Mouse (Mus musculus) liver, embryonic 14.5 days (tissue): Measurements from ENCODE around the gene Tdrd7. TPM values are rescaled to one million over a fixed set of nuclear protein-coding genes. Genes with fewer than 3 reads are reported as not detected.

ENCODE experiments used
- ATAC-seq: fragments of 200-750 bp; cut with Nextera tagmentation; 2 replicates; pipeline ENCODE4 v1.8.0; 2017; ENCODE audit warnings: moderate number of reproducible peaks, mild to moderate bottlenecking, moderate library complexity; ENCODE audit not compliant: insufficient read depth
- DNase-seq, 3 experiments: peaks; one replicate each; pipeline ENCODE4 v3.0.0-alpha.2; 2012 to 2013; ENCODE audit warnings: low read depth in 3 of 3, low spot score in 3 of 3
- H3K27ac ChIP-seq: fragments of 300-500 bp; sonication (generic); 2 replicates; pipeline ENCODE4 v1.5.1; 2014; ENCODE audit warnings: moderate library complexity, mild to moderate bottlenecking, control low read depth, inconsistent platforms
- H3K27me3 ChIP-seq: fragments of 300-500 bp; sonication (generic); 2 replicates; pipeline ENCODE4 v1.6.1; 2014; ENCODE audit warnings: mild to moderate bottlenecking, low read length, moderate library complexity; ENCODE audit not compliant: control insufficient read depth, insufficient read depth
- H3K36me3 ChIP-seq: fragments of 300-500 bp; sonication (generic); replicated peaks from 2 replicates; pipeline ENCODE4 v1.6.1; 2014; ENCODE audit warnings: low read depth; ENCODE audit not compliant: control insufficient read depth, insufficient read depth
- H3K4me1 ChIP-seq, 2 experiments: fragments of 200-500 bp in 1 of 2; fragments of 300-500 bp in 1 of 2; sonication (generic) in 1 of 2; replicated peaks; 2 replicates each; pipeline ENCODE4 v1.6.1; 2012 to 2014; ENCODE audit warnings: antibody characterized with exemption in 1 of 2, inconsistent platforms in 1 of 2, low read length in 1 of 2; ENCODE audit not compliant: control insufficient read depth in 2 of 2, insufficient read depth in 2 of 2
- H3K4me2 ChIP-seq: fragments of 300-500 bp; sonication (generic); 2 replicates; pipeline ENCODE4 v1.6.1; 2014; ENCODE audit warnings: low read depth, mild to moderate bottlenecking, control low read depth, moderate library complexity
- H3K4me3 ChIP-seq, 2 experiments: fragments of 200-500 bp in 1 of 2; fragments of 300-500 bp in 1 of 2; sonication (generic) in 1 of 2; 2 replicates each; pipeline ENCODE4 v1.5.1; 2012 to 2014; ENCODE audit warnings: low read depth in 2 of 2, low read length in 2 of 2, mild to moderate bottlenecking in 2 of 2, control low read depth in 1 of 2, inconsistent platforms in 1 of 2, moderate library complexity in 1 of 2; ENCODE audit not compliant: insufficient read depth in 1 of 2
- H3K9ac ChIP-seq: fragments of 300-500 bp; sonication (generic); replicated peaks from 2 replicates; pipeline ENCODE4 v1.6.1; 2014; ENCODE audit warnings: mild to moderate bottlenecking, control low read depth, moderate library complexity
- H3K9me3 ChIP-seq: fragments of 300-500 bp; sonication (generic); 2 replicates; pipeline ENCODE4 v1.6.1; 2016; ENCODE audit warnings: low read length, mixed read lengths; ENCODE audit not compliant: control insufficient read depth
- CTCF ChIP-seq: IDR thresholded peaks from 2 replicates; pipeline ENCODE4 v1.5.1; 2016; ENCODE audit warnings: antibody characterized with exemption, low read depth, control low read depth
- EP300 ChIP-seq: IDR thresholded peaks from 2 replicates; pipeline ENCODE4 v1.6.1; 2016; ENCODE audit warnings: antibody characterized with exemption, low read depth
- WGBS: fragments of 180-500 bp; shearing (Covaris S2); extraction: QIAGEN DNeasy Blood & Tissue Kit; methylation state at CpG from one replicate; pipeline ENCODE4 v1.1.7; 2014; ENCODE audit not compliant: insufficient replicate concordance; 5-methylcytosine and 5-hydroxymethylcytosine counted together
- polyA plus RNA-seq, 2 experiments: library from polyadenylated mRNA; depleted of rRNA in 1 of 2; stranded (reverse) in 1 of 2; unstranded in 1 of 2; fragments of >200 nt; fragmentation: Nextera tagmentation in 1 of 2; extraction: Ambion mirVana in 1 of 2; gene quantifications; 2 replicates each; pipeline versions ENCODE4 v1.2.1 to v1.2.3; 2012 to 2014

Tdrd7 gene
- polyA plus RNA-seq, 2 experiments, result 5.0 to 7.9 TPM

DNA sequence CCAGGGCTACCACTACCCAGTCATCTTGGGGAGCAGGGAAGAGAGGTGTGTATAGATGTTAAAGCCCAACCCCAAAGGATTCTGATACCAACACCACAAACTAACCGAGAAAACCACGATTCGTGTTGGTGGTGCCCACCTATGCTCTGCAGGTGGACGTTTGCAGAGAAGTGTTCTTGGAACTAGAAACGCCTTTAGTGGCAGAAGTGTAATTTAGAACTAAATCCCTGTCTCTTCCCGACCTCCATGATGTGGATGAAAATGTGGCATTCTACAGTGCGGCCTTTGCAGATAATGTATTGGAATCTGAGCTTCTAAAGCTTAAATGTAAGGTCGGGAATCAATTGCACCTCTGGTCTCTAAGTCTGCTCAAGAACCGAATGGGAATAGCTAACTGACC, 7.8 kb downstream of the Tdrd7 start:
- no peak for DNase-seq
- Histone ChIP-seq H3K36me3 (no peaks in the 10 kb centered on the region), H3K27me3 (peaks cover 9% of the 10 kb centered on the region), H3K9me3 (no peaks in the 10 kb centered on the region), H3K4me1 (peaks cover 2 to 7% of the 10 kb centered on the region in 2 experiments; a peak in 1 of 4 replicates), H3K27ac (no peak overlapping the region), H3K9ac (peak overlapping the region; percentile 62; the same call in 1 of the 2 replicates), H3K4me2 (peak overlapping the region; percentile 70), H3K4me3 (peak overlapping the region; percentile 72 to 76)
- ATAC-seq, result no peak
- 35% methylated on average over 9 of the region's 9 CpGs for WGBS
- TF ChIP-seq CTCF (no peak), EP300 (no peak)

DNA sequence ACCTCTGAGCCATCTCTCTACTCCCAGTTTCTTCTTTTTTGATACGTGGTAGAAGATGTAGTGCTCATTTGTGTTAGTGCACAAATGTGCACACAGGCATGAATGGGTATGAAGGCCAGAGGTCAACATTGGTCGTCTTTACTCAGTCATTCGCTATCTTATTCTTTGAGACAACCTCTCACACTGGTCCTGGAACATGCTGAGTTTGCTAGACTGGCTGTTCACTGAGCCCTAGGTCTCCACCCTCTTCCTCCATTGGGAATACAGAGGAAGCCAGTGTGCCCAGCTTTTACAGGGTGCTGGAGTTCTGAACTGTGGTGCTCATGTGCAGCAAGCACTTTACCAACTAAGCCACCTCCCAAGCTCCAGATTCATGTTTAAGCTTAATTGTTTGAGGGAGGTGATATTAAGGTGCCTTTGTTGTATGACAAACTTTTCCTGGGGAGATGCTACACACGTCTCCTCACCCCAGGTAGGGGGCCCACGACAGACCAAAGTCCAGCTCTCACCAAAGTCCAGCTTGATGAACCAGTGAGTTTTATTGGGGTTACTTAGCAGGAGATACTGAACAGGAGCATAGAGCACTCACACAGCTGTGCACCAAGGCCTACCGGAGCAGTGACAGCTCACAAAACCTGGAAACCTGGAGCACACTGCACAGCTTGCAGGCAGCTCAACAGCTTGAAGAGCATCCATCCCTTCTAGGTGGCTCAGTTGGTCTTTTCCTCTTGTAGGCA, 12.0 kb downstream of the Tdrd7 start:
- DNase-seq (no peak), ATAC-seq (no peak)
- 59% methylated on average over 6 of the region's 6 CpGs for WGBS
- TF ChIP-seq EP300 (no peak), CTCF (no peak)
- Histone ChIP-seq H3K36me3 (no peaks in the 10 kb centered on the region), H3K27ac (no peak overlapping the region), H3K9ac (no peak overlapping the region), H3K27me3 (peaks cover 9% of the 10 kb centered on the region), H3K4me1 (peaks cover 2 to 6% of the 10 kb centered on the region in 2 experiments; a peak in 2 of 4 replicates), H3K9me3 (no peaks in the 10 kb centered on the region), H3K4me2 (no peak overlapping the region), H3K4me3 (no peak overlapping the region)

DNA sequence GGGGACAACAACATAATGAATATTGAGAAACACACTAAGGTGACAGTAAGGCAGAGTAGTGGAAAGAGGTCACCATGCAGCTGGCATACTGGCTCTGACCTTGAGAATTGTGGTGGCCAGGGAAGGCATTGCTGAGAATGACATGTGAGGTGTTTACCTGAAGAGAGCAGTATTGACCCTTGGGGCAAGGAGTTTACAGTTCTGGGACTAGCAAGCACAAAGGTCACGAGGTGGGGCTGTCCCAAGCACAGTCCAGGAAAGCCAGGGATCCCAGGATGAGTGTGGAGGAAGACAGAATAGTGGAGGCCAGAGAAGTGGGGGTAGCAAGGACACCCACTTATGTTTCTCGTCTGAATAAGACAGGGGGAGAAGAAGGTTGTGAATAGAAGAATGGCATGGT, 14.8 kb downstream of the Tdrd7 start:
- no peak overlapping the region for H3K27ac ChIP-seq
- H3K27me3 ChIP-seq, result no peaks in the 10 kb centered on the region
- ATAC-seq (no peak), DNase-seq (no peak)
- no peak overlapping the region for H3K4me3 ChIP-seq
- H3K9me3 ChIP-seq, result no peaks in the 10 kb centered on the region
- TF ChIP-seq EP300 (no peak), CTCF (no peak)
- no peak overlapping the region for H3K9ac ChIP-seq
- H3K4me1 ChIP-seq, result peaks cover 0 to 2% of the 10 kb centered on the region in 2 experiments; a peak in 1 of 4 replicates
- no peak overlapping the region for H3K4me2 ChIP-seq
- WGBS, result 31% methylated on average over 2 of the region's 2 CpGs
- no peaks in the 10 kb centered on the region for H3K36me3 ChIP-seq

DNA sequence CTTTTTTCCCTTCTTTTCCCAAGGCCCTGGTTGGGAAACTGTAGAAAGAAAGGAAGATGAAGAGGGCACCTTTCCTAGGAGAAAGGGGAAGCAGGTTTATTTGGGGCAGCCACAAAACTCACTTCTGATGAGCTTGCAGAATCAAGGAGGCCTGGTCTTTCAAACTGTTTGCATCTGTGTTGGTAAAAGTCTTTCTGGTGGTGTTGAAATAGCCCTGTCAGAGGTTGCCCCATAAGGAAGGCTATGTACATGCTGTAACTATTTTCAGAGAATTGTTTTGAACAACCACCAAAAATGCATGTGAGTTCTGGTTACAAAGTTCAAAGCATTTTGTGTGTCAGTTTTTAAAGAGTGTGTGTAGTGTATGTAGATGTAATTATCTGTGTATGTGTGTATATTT, 15.9 kb downstream of the Tdrd7 start:
- no peak for DNase-seq
- Histone ChIP-seq H3K4me2 (no peak overlapping the region), H3K36me3 (no peaks in the 10 kb centered on the region), H3K4me3 (no peak overlapping the region), H3K27ac (no peak overlapping the region), H3K9me3 (no peaks in the 10 kb centered on the region), H3K4me1 (peaks cover 0 to 2% of the 10 kb centered on the region in 2 experiments; a peak in 1 of 4 replicates), H3K9ac (no peak overlapping the region), H3K27me3 (no peaks in the 10 kb centered on the region)
- no peak for ATAC-seq
- no peak for TF ChIP-seq EP300
- no peak for TF ChIP-seq CTCF

DNA sequence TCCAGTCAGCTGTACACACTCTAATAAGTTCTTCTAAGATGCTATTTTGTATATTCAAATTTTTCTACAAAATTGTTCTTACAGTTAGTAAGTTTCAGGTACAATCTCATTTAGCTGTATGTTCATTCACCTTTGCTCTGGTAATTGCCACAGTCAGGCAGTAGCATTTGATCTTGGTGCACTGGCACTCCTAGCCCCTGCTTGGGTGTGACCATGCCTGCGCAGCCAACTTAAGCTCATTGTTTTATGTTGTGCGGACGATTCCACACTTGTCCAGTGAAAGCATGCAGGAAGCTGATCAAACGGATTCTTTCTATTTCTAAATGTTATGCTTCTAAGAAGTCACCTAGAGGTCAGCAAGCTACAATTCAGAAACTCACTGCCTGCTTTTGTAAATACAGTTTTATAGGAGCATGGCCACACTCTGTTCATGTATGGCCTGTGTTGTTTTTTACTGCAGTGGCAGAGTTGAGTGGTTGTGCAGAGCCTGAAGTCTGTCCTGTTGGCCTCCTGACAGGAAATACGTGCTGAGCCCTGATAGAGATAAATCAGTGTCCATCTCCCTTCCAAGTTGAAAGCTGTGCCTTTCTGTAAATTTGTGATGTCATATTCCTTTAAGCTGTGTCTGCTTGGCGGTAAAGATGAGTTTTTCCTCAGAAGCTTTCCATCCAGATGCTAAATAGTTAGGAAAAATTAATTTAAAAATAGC, 25.4 kb downstream of the Tdrd7 start:
- H3K36me3 ChIP-seq, result no peaks in the 10 kb centered on the region
- ATAC-seq (no peak), DNase-seq (no peak)
- H3K4me2 ChIP-seq, result no peak overlapping the region
- TF ChIP-seq EP300 (no peak), CTCF (no peak)
- H3K9ac ChIP-seq, result no peak overlapping the region
- 41% methylated on average over 6 of the region's 6 CpGs for WGBS
- no peaks in the 10 kb centered on the region for H3K27me3 ChIP-seq
- no peak overlapping the region for H3K27ac ChIP-seq
- no peaks in the 10 kb centered on the region for H3K9me3 ChIP-seq
- H3K4me3 ChIP-seq, result no peak overlapping the region
- no peaks in the 10 kb centered on the region for H3K4me1 ChIP-seq
